Mouse (Mus musculus): Measurements from ENCODE around the gene Pin1.
"Not testable (repeated sequence)": the region's sequence is repeated elsewhere in the genome, so short reads cannot be mapped to it uniquely, and the experiment has no call there.

The Pin1 gene

GRCm38 (mm10) chr9:20662874-20663273, 11.0 kb downstream of the Pin1 start:
- DNase-seq: no peak

- no peak for DNase-seq
These were observed 12.1 kb downstream of the Pin1 start for GRCm38 (mm10) chr9:20663956-20664355.

GRCm38 (mm10) chr9:20664366-20664765, 12.5 kb downstream of the Pin1 start:
- no peak for DNase-seq

GRCm38 (mm10) chr9:20664982-20665637, 13.2 kb downstream of the Pin1 start:
- no peak for DNase-seq

- no peak for DNase-seq
These were observed 14.0 kb downstream of the Pin1 start for GRCm38 (mm10) chr9:20665925-20666324.

- DNase-seq: no peak
These were observed 14.7 kb downstream of the Pin1 start for GRCm38 (mm10) chr9:20666510-20667034.

- DNase-seq: no peak
These were observed 16.2 kb downstream of the Pin1 start for GRCm38 (mm10) chr9:20668065-20668464.

GRCm38 (mm10) chr9:20672047-20672446, 20.2 kb downstream of the Pin1 start:
- no peak for DNase-seq

- no peak for DNase-seq
These were observed 26.0 kb downstream of the Pin1 start for GRCm38 (mm10) chr9:20677892-20678291.

GRCm38 (mm10) chr9:20680378-20680958, 28.6 kb downstream of the Pin1 start:
- no peak for DNase-seq

- DNase-seq: no peak
These were observed 29.9 kb downstream of the Pin1 start for GRCm38 (mm10) chr9:20681546-20682388.

GRCm38 (mm10) chr9:20682389-20682722, 30.5 kb downstream of the Pin1 start:
- no peak for DNase-seq

GRCm38 (mm10) chr9:20685081-20685861, 33.4 kb downstream of the Pin1 start:
- DNase-seq: no peak

GRCm38 (mm10) chr9:20689403-20689802, 37.5 kb downstream of the Pin1 start:
- no peak for DNase-seq

- DNase-seq: no peak
These were observed 38.0 kb downstream of the Pin1 start for GRCm38 (mm10) chr9:20689913-20690312.

GRCm38 (mm10) chr9:20690449-20690848, 38.6 kb downstream of the Pin1 start:
- not testable (repeated sequence) for DNase-seq

- no peak for DNase-seq
These were observed 41.0 kb downstream of the Pin1 start for GRCm38 (mm10) chr9:20692863-20693262.

- DNase-seq: no peak
These were observed 42.9 kb downstream of the Pin1 start for GRCm38 (mm10) chr9:20694721-20695235.

- no peak for DNase-seq
These were observed 44.3 kb downstream of the Pin1 start for GRCm38 (mm10) chr9:20696107-20696712.

GRCm38 (mm10) chr9:20697466-20697865, 45.6 kb downstream of the Pin1 start:
- no peak for DNase-seq

GRCm38 (mm10) chr9:20703832-20704380, 52.0 kb downstream of the Pin1 start:
- DNase-seq: no peak

- DNase-seq: no peak
These were observed 53.5 kb downstream of the Pin1 start for GRCm38 (mm10) chr9:20705420-20705819.

All from cerebellum, adult 11-12 months (tissue).